In genomic region chr4:135085077-135085853, GRCm38 (mm10) we compare ENCODE assay signal across 13 mouse cellular contexts. TPM values are rescaled to one million over a fixed set of nuclear protein-coding genes. Genes with fewer than 3 reads are reported as not detected.
A peak's percentile ranks its signal among the peaks of the same experiment; 100 is the strongest.
DNase-seq lines count a peak whose midpoint lies in the region; ATAC-seq and TF ChIP-seq lines count a peak whose summit lies in the region.
"Had no signal": no experiment of that assay in that cellular context is flagged by ENCODE, and none has a peak within 500 bp of the region (broad histone marks: within the 10 kb centered on the region; RNA-seq: fewer than 3 reads in every experiment).

No protein-coding gene starts in this region.

- TF ChIP-seq EP300 in lung, postnatal 0 days (IDR thresholded peaks at IDR 0.05): no peak

- H3K27me3 ChIP-seq in lung, postnatal 0 days (replicated peaks; ENCODE audit: insufficient read depth, low read length): no peaks in the 10 kb centered on the region
- H3K27me3 ChIP-seq: stomach, embryonic 15.5 days had no signal

- H3K4me3 ChIP-seq in gastrocnemius, adult 2 months: no peak overlapping the region
- H3K4me3 ChIP-seq in lung, postnatal 0 days (ENCODE audit: low read depth, low read length): no peak overlapping the region
- H3K4me3 ChIP-seq: erythroblast, embryonic 14.5 days; heart, embryonic 15.5 days; stomach, embryonic 15.5 days had no signal

- H3K9ac ChIP-seq in lung, postnatal 0 days (replicated peaks; ENCODE audit: low read depth): no peak overlapping the region
- H3K9ac ChIP-seq: heart, embryonic 15.5 days; stomach, embryonic 15.5 days had no signal

- intact Hi-C loops in gastrocnemius, adult 2 months (cut with DNase I): no loop called here

- no peak for ATAC-seq in lung, postnatal 0 days
- peak; percentile 38; the same call in 1 of the 2 replicates for ATAC-seq in megakaryocyte-erythroid progenitor cell, adult 5-6 weeks (replicated peaks; ENCODE audit: low FRiP score, low TSS enrichment, poor library complexity, severe bottlenecking)
- ATAC-seq: inflammation-experienced regulatory T-cells, adult 6 months had no signal

- DNase-seq in gastrocnemius, adult 2 months: no peak
- DNase-seq in gastrocnemius, postnatal 4 days (ENCODE audit: low spot score in 2 of 2): no peak
- DNase-seq in lung, postnatal 0 days (ENCODE audit: low spot score): no peak
- no peak for DNase-seq in lung, postnatal 14 days
- DNase-seq in R1 (ENCODE audit: low read depth, low spot score): peak; percentile 49
- DNase-seq in right cerebral cortex, postnatal 14 days: no peak
- no peak for DNase-seq in Muller cell, postnatal 12 days (ENCODE audit: inconsistent ontology term)

- no peak overlapping the region for H3K4me2 ChIP-seq in lung, postnatal 0 days (replicated peaks; ENCODE audit: low read depth, low read length)
- H3K4me2 ChIP-seq: heart, embryonic 15.5 days; stomach, embryonic 15.5 days had no signal

- H3K9me3 ChIP-seq in lung, postnatal 0 days (ENCODE audit: low read length): no peaks in the 10 kb centered on the region
- H3K9me3 ChIP-seq: heart, embryonic 15.5 days; stomach, embryonic 15.5 days had no signal

- peak; percentile 21 for TF ChIP-seq CTCF in gastrocnemius, adult 2 months (IDR thresholded peaks at IDR 0.05)
- peak; percentile 42 for TF ChIP-seq CTCF in lung, postnatal 0 days (IDR thresholded peaks at IDR 0.05)

- no peaks in the 10 kb centered on the region for H3K4me1 ChIP-seq in lung, postnatal 0 days (ENCODE audit: insufficient read depth, low read depth, low read length)
- H3K4me1 ChIP-seq: stomach, embryonic 15.5 days had no signal

- H3K27ac ChIP-seq in gastrocnemius, adult 2 months: no peak overlapping the region
- H3K27ac ChIP-seq in lung, postnatal 0 days (ENCODE audit: low read length): no peak overlapping the region
- H3K27ac ChIP-seq: heart, embryonic 15.5 days; macrophage; stomach, embryonic 15.5 days had no signal

- 63% methylated on average over 13 of the region's 13 CpGs for WGBS in lung, postnatal 0 days

- no peaks in the 10 kb centered on the region for H3K36me3 ChIP-seq in lung, postnatal 0 days (ENCODE audit: insufficient read depth, low read length)
- H3K36me3 ChIP-seq: heart, embryonic 15.5 days; stomach, embryonic 15.5 days had no signal

RNA-seq across cellular contexts. Expression of gene Runx3, which starts 35.2 kb away (rescaled TPM):
- total RNA-seq in gastrocnemius, adult 2 months (2021): under 1 TPM in 1 of 2 experiments, not detected in 1; 0.17 TPM
- under 1 TPM; 0.34 to 0.49 TPM for total RNA-seq in gastrocnemius, postnatal 4 days (2021)
- 0.13 and 0.18 TPM in 2 replicates for polyA plus RNA-seq in lung, postnatal 0 days (2015; fragmentation: Nextera tagmentation; extraction: Ambion mirVana)
- total RNA-seq in megakaryocyte-erythroid progenitor cell, adult 5-6 weeks (2014; fragmentation: Nextera tagmentation): 52.3 and 61.6 TPM in 2 replicates
- 6.1 and 9.4 TPM in 2 replicates for total RNA-seq in megakaryocyte-erythroid progenitor cell, adult 5-6 weeks (2017)

Comparison
In these comparisons a context has a peak if more than half of its experiments do, and no peak if none do; other contexts are left out.
1. RNA of gene Runx3, which starts 35.2 kb away (total RNA-seq): 6.1 to 61.6 TPM in megakaryocyte-erythroid progenitor cell, adult 5-6 weeks; 0.34 to 0.49 TPM in gastrocnemius, postnatal 4 days and 0.17 TPM in gastrocnemius, adult 2 months; every median in the first group is over 4 times any median in the second.